Mouse (Mus musculus): ENCODE data around the gene Scn4b. TPM values are rescaled to one million over a fixed set of nuclear protein-coding genes. Genes with fewer than 3 reads are reported as not detected.

Gene Scn4b
- polyA plus RNA-seq (2015; fragmentation: Nextera tagmentation; extraction: Ambion mirVana) = 0.13 and 0.15 TPM in 2 replicates

- WGBS = under 1% methylated on average over 62 of the region's 76 CpGs
- H3K9ac ChIP-seq (ENCODE audit: low read depth, low read length) = peak within 1 kb of the TSS; percentile 53; the same call in 1 of the 2 replicates
These were observed at the start of gene Scn4b for GRCm38 (mm10) chr9:45138191-45139032. Gene Scn4b (plus strand): TSS chr9:45138395.

GRCm38 (mm10) chr9:45090811-45091210, 47.4 kb upstream of the Scn4b start:
- ATAC-seq = no peak
- Histone ChIP-seq H3K27me3 (replicated peaks; ENCODE audit: control insufficient read depth, insufficient read depth, low read length) (no peaks in the 10 kb centered on the region), H3K9ac (ENCODE audit: low read depth, low read length) (no peak overlapping the region), H3K27ac (ENCODE audit: low read length) (no peak overlapping the region), H3K9me3 (ENCODE audit: control insufficient read depth, low read length) (no peaks in the 10 kb centered on the region), H3K36me3 (ENCODE audit: control insufficient read depth, insufficient read depth, low read length) (no peaks in the 10 kb centered on the region), H3K4me1 (ENCODE audit: control insufficient read depth, insufficient read depth, low read length) (no peaks in the 10 kb centered on the region; the same call in 1 of the 2 replicates), H3K4me2 (ENCODE audit: low read depth, low read length) (no peak overlapping the region), H3K4me3 (ENCODE audit: low read length) (no peak overlapping the region)
- 75% methylated on average over 3 of the region's 3 CpGs for WGBS

More at GRCm38 (mm10) chr9:45138191-45139032, at the start of gene Scn4b:
- peaks cover 61% of the 10 kb centered on the region for H3K27me3 ChIP-seq (replicated peaks; ENCODE audit: control insufficient read depth, insufficient read depth, low read length)
- peaks cover 9% of the 10 kb centered on the region for H3K4me1 ChIP-seq (ENCODE audit: control insufficient read depth, insufficient read depth, low read length)
- peak within 1 kb of the TSS; percentile 95 for H3K4me2 ChIP-seq (ENCODE audit: low read depth, low read length)
- H3K9me3 ChIP-seq (ENCODE audit: control insufficient read depth, low read length) = no peaks in the 10 kb centered on the region
- no peak within 1 kb of the TSS for H3K27ac ChIP-seq (ENCODE audit: low read length)
- peak; percentile 29; the same call in 1 of the 2 replicates for ATAC-seq
- H3K36me3 ChIP-seq (ENCODE audit: control insufficient read depth, insufficient read depth, low read length) = no peaks in the 10 kb centered on the region
- H3K4me3 ChIP-seq (ENCODE audit: low read length) = peak within 1 kb of the TSS; percentile 57

- Histone ChIP-seq H3K9ac (ENCODE audit: low read depth, low read length) (no peak overlapping the region), H3K9me3 (ENCODE audit: control insufficient read depth, low read length) (no peaks in the 10 kb centered on the region), H3K4me3 (ENCODE audit: low read length) (no peak overlapping the region), H3K27ac (ENCODE audit: low read length) (no peak overlapping the region), H3K4me1 (ENCODE audit: control insufficient read depth, insufficient read depth, low read length) (no peaks in the 10 kb centered on the region; the same call in 1 of the 2 replicates), H3K27me3 (replicated peaks; ENCODE audit: control insufficient read depth, insufficient read depth, low read length) (no peaks in the 10 kb centered on the region), H3K4me2 (ENCODE audit: low read depth, low read length) (no peak overlapping the region), H3K36me3 (ENCODE audit: control insufficient read depth, insufficient read depth, low read length) (no peaks in the 10 kb centered on the region)
- WGBS = 63% methylated on average over 4 of the region's 4 CpGs
- ATAC-seq = no peak
These were observed 45.6 kb upstream of the Scn4b start for GRCm38 (mm10) chr9:45092641-45093040.

GRCm38 (mm10) chr9:45095149-45095937, 42.9 kb upstream of the Scn4b start:
- H3K27me3 ChIP-seq (replicated peaks; ENCODE audit: control insufficient read depth, insufficient read depth, low read length) = no peaks in the 10 kb centered on the region
- 78% methylated on average over 6 of the region's 6 CpGs for WGBS
- no peak overlapping the region for H3K27ac ChIP-seq (ENCODE audit: low read length)
- H3K4me2 ChIP-seq (ENCODE audit: low read depth, low read length) = no peak overlapping the region
- no peak overlapping the region for H3K9ac ChIP-seq (ENCODE audit: low read depth, low read length)
- no peak overlapping the region for H3K4me3 ChIP-seq (ENCODE audit: low read length)
- no peaks in the 10 kb centered on the region for H3K36me3 ChIP-seq (ENCODE audit: control insufficient read depth, insufficient read depth, low read length)
- H3K9me3 ChIP-seq (ENCODE audit: control insufficient read depth, low read length) = no peaks in the 10 kb centered on the region
- H3K4me1 ChIP-seq (ENCODE audit: control insufficient read depth, insufficient read depth, low read length) = no peaks in the 10 kb centered on the region; the same call in 1 of the 2 replicates
- ATAC-seq = peak; percentile 75

- Histone ChIP-seq H3K4me3 (ENCODE audit: low read length) (no peak overlapping the region), H3K9me3 (ENCODE audit: control insufficient read depth, low read length) (no peaks in the 10 kb centered on the region), H3K4me2 (ENCODE audit: low read depth, low read length) (no peak overlapping the region), H3K36me3 (ENCODE audit: control insufficient read depth, insufficient read depth, low read length) (no peaks in the 10 kb centered on the region), H3K27me3 (replicated peaks; ENCODE audit: control insufficient read depth, insufficient read depth, low read length) (no peaks in the 10 kb centered on the region), H3K27ac (ENCODE audit: low read length) (no peak overlapping the region), H3K9ac (ENCODE audit: low read depth, low read length) (no peak overlapping the region), H3K4me1 (ENCODE audit: control insufficient read depth, insufficient read depth, low read length) (no peaks in the 10 kb centered on the region; the same call in 1 of the 2 replicates)
- WGBS = 87% methylated on average over 5 of the region's 5 CpGs
- ATAC-seq = no peak
These were observed 40.3 kb upstream of the Scn4b start for GRCm38 (mm10) chr9:45097877-45098276.

GRCm38 (mm10) chr9:45098426-45098825, 39.8 kb upstream of the Scn4b start:
- Histone ChIP-seq H3K27ac (ENCODE audit: low read length) (no peak overlapping the region), H3K27me3 (replicated peaks; ENCODE audit: control insufficient read depth, insufficient read depth, low read length) (no peaks in the 10 kb centered on the region), H3K4me3 (ENCODE audit: low read length) (no peak overlapping the region), H3K9me3 (ENCODE audit: control insufficient read depth, low read length) (no peaks in the 10 kb centered on the region), H3K4me1 (ENCODE audit: control insufficient read depth, insufficient read depth, low read length) (no peaks in the 10 kb centered on the region), H3K36me3 (ENCODE audit: control insufficient read depth, insufficient read depth, low read length) (no peaks in the 10 kb centered on the region), H3K4me2 (ENCODE audit: low read depth, low read length) (no peak overlapping the region), H3K9ac (ENCODE audit: low read depth, low read length) (no peak overlapping the region)
- ATAC-seq = no peak
- WGBS = 39% methylated on average over 3 of the region's 3 CpGs

- no peaks in the 10 kb centered on the region for H3K4me1 ChIP-seq (ENCODE audit: control insufficient read depth, insufficient read depth, low read length)
- peak overlapping the region; percentile 85 for H3K27ac ChIP-seq (ENCODE audit: low read length)
- H3K36me3 ChIP-seq (ENCODE audit: control insufficient read depth, insufficient read depth, low read length) = no peaks in the 10 kb centered on the region
- no peak for ATAC-seq
- 0 out of 2 replicates have a peak overlapping the region, but pooled peaks have one; percentile 14 for H3K9ac ChIP-seq (ENCODE audit: low read depth, low read length)
- no peak overlapping the region for H3K4me2 ChIP-seq (ENCODE audit: low read depth, low read length)
- H3K27me3 ChIP-seq (replicated peaks; ENCODE audit: control insufficient read depth, insufficient read depth, low read length) = no peaks in the 10 kb centered on the region
- no peaks in the 10 kb centered on the region for H3K9me3 ChIP-seq (ENCODE audit: control insufficient read depth, low read length)
- H3K4me3 ChIP-seq (ENCODE audit: low read length) = no peak overlapping the region
- 62% methylated on average over 1 of the region's 1 CpGs for WGBS
These were observed 35.7 kb upstream of the Scn4b start for GRCm38 (mm10) chr9:45102528-45102927.

- ATAC-seq = peak; percentile 91
- H3K27me3 ChIP-seq (replicated peaks; ENCODE audit: control insufficient read depth, insufficient read depth, low read length) = no peaks in the 10 kb centered on the region
- peak overlapping the region; percentile 85 for H3K27ac ChIP-seq (ENCODE audit: low read length)
- H3K9ac ChIP-seq (ENCODE audit: low read depth, low read length) = 0 out of 2 replicates have a peak overlapping the region, but pooled peaks have one; percentile 14
- H3K4me2 ChIP-seq (ENCODE audit: low read depth, low read length) = peak overlapping the region; percentile 28; the same call in 1 of the 2 replicates
- H3K4me1 ChIP-seq (ENCODE audit: control insufficient read depth, insufficient read depth, low read length) = no peaks in the 10 kb centered on the region
- H3K9me3 ChIP-seq (ENCODE audit: control insufficient read depth, low read length) = no peaks in the 10 kb centered on the region
- WGBS = 51% methylated on average over 11 of the region's 11 CpGs
- H3K36me3 ChIP-seq (ENCODE audit: control insufficient read depth, insufficient read depth, low read length) = no peaks in the 10 kb centered on the region
- no peak overlapping the region for H3K4me3 ChIP-seq (ENCODE audit: low read length)
These were observed 34.8 kb upstream of the Scn4b start for GRCm38 (mm10) chr9:45103211-45103979.
